Mouse (Mus musculus) lung, postnatal 0 days (tissue): ENCODE data around the gene Myo16.

Experiments used
- CTCF ChIP-seq: IDR thresholded peaks from 2 replicates; pipeline ENCODE4 v1.5.1; 2016; ENCODE audit warnings: antibody characterized with exemption, mild to moderate bottlenecking
- EP300 ChIP-seq: IDR thresholded peaks from 2 replicates; pipeline ENCODE4 v1.6.1; 2016; ENCODE audit warnings: antibody characterized with exemption, mild to moderate bottlenecking, control low read depth

DNA sequence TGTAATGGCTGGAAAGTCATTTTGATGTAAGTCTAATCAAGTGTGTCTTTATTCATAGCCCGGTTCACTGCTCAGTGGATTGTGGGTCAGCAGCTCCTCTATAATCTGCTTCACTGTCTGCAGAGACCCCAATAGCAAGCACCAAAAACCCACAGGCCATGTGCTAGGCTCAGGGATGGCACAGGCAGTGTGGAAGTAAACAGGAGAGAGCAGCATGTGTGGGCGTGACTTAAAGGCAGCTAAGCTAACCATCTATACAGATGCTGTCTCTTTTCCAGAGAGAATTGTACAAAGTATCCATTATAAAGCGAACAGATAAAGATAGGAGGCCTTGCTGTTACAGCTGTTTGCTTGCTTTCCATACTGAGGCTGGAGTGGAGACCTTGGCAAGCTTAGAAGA lies 358.4 kb downstream of the Myo16 start:
- TF ChIP-seq CTCF (no peak), EP300 (no peak)
